In genomic region chr4:119108495-119109408, GRCm38 (mm10) we compare ENCODE assay signal across 8 mouse cellular contexts. TPM values are rescaled to one million over a fixed set of nuclear protein-coding genes. Genes with fewer than 3 reads are reported as not detected.
DNase-seq lines count a peak whose midpoint lies in the region; ATAC-seq and TF ChIP-seq lines count a peak whose summit lies in the region.

Gene Slc2a1 (plus strand): TSS chr4:119108711.

- H3K9me3 ChIP-seq in E14TG2a.4 (ENCODE audit: low read length) = no peaks in the 10 kb centered on the region
- no peaks in the 10 kb centered on the region for H3K9me3 ChIP-seq in forebrain, embryonic 15.5 days

- peak within 1 kb of the TSS; percentile 71 for H3K4me2 ChIP-seq in forebrain, embryonic 15.5 days (replicated peaks)

- H3K27ac ChIP-seq in forebrain, embryonic 15.5 days (replicated peaks) = peak within 1 kb of the TSS; percentile 92

- H3K4me3 ChIP-seq in E14TG2a.4 (replicated peaks; ENCODE audit: low read length) = peak within 1 kb of the TSS; percentile 97
- H3K4me3 ChIP-seq in forebrain, embryonic 15.5 days = peak within 1 kb of the TSS; percentile 66
- peak within 1 kb of the TSS; percentile 88 for H3K4me3 ChIP-seq in lung, adult 2 months (replicated peaks; ENCODE audit: extremely low read depth, low read depth, low read length)

- no peaks in the 10 kb centered on the region for H3K27me3 ChIP-seq in E14TG2a.4 (ENCODE audit: insufficient read depth, low read length)
- no peaks in the 10 kb centered on the region for H3K27me3 ChIP-seq in forebrain, embryonic 15.5 days

- peak; percentile 29 for TF ChIP-seq CTCF in E14TG2a.4 (conservative IDR thresholded peaks at IDR 0.05; ENCODE audit: low read length)
- no peak; the same call in 1 of the 2 replicates for TF ChIP-seq CTCF in lung, adult 2 months (IDR thresholded peaks at IDR 0.05; ENCODE audit: insufficient read depth, low read length)

- peak; percentile 82 for DNase-seq in c-Kit-positive CD71-positive TER-119-negative erythroid progenitor cells, embryonic 14.5 days (ENCODE audit: low read depth)
- peak; percentile 77 for DNase-seq in heart, postnatal 25 days (ENCODE audit: low spot score)
- peak; percentile 82 to 93 for DNase-seq in layer of hippocampus, adult 18-20 months (ENCODE audit: low spot score in 2 of 2)
- DNase-seq in lung, adult 2 months = peak; percentile 84
- peak; percentile 82 to 86 for DNase-seq in thymus, adult 18-20 months

- H3K4me1 ChIP-seq in E14TG2a.4 (replicated peaks; ENCODE audit: low read depth, low read length) = peaks cover 78% of the 10 kb centered on the region
- peaks cover 46% of the 10 kb centered on the region for H3K4me1 ChIP-seq in forebrain, embryonic 15.5 days
- peaks cover 2% of the 10 kb centered on the region; the same call in 1 of the 2 replicates for H3K4me1 ChIP-seq in lung, adult 2 months (ENCODE audit: control insufficient read depth, insufficient read depth, low read length)

- H3K9ac ChIP-seq in forebrain, embryonic 15.5 days (replicated peaks) = peak within 1 kb of the TSS; percentile 63

- under 1% methylated on average over 88 of the region's 88 CpGs for WGBS in forebrain, embryonic 15.5 days
- under 1% methylated on average over 88 of the region's 88 CpGs for WGBS in lung, adult 2 months

- H3K36me3 ChIP-seq in E14TG2a.4 (ENCODE audit: insufficient read depth, low read length) = peaks cover 43% of the 10 kb centered on the region
- no peaks in the 10 kb centered on the region for H3K36me3 ChIP-seq in forebrain, embryonic 15.5 days

- ATAC-seq in forebrain, embryonic 15.5 days (replicated peaks) = peak; percentile 93
- peak; percentile 81 for ATAC-seq in neutrophil, adult 5-6 weeks (ENCODE audit: extremely low read depth, insufficient number of reproducible peaks, low FRiP score, poor library complexity, severe bottlenecking)

- TF ChIP-seq POLR2A in lung, adult 2 months (IDR thresholded peaks at IDR 0.05; ENCODE audit: borderline replicate concordance, extremely low read depth, low read depth, low read length) = peak; percentile 94

- intact Hi-C loops in heart, postnatal 25 days (cut with DNase I) = no loop called here

RNA-seq across cellular contexts. Expression of gene Slc2a1, which starts in this region (rescaled TPM):
- 89.5 and 89.7 TPM in 2 replicates for polyA plus RNA-seq in forebrain, embryonic 15.5 days (2015; fragmentation: Nextera tagmentation; extraction: Ambion mirVana)
- total RNA-seq in heart, postnatal 25 days (2021) = 1 to 10 TPM; 7.3 to 8.0 TPM
- 10 to 100 TPM; 88.9 to 98.4 TPM for total RNA-seq in layer of hippocampus, adult 18-20 months (2021)
- 32.0 and 39.0 TPM in 2 replicates for polyA plus RNA-seq in lung, adult 2 months (2012; rRNA removed)
- total RNA-seq in neutrophil, adult 5-6 weeks (2017) = 70.1 and 76.1 TPM in 2 replicates

Comparison
In these comparisons a context has a peak if more than half of its experiments do, and no peak if none do; other contexts are left out.
1. Peak in every context shown above with its lines: DNase-seq, ATAC-seq, H3K4me3 ChIP-seq and H3K27ac ChIP-seq.